Mouse (Mus musculus) adrenal gland, adult 2 months (tissue): Measurements from ENCODE around the gene Gm11077. TPM values are rescaled to one million over a fixed set of nuclear protein-coding genes. Genes with fewer than 3 reads are reported as not detected.
A peak's percentile ranks its signal among the peaks of the same experiment; 100 is the strongest.

ENCODE experiments used
- DNase-seq: peaks from one replicate; pipeline ENCODE4 v3.0.0; 2021
- long read RNA-seq: library from polyadenylated mRNA; stranded (forward); transcript quantifications from one replicate; pipeline ENCODE4 v2.0.0, GENCODE M21; 2021
- polyA plus RNA-seq: library from polyadenylated mRNA; depleted of rRNA; stranded (reverse); fragments of >200 nt; gene quantifications from 2 replicates; pipeline ENCODE4 v1.2.3, GENCODE M21; 2012; rRNA removed
- total RNA-seq, 2 experiments: library from RNA; stranded (reverse); gene quantifications; 2 replicates each; pipeline ENCODE4 v1.2.3; 2021

Gene Gm11077
- not detected for total RNA-seq
- polyA plus RNA-seq, result not detected in 2 replicates
- long read RNA-seq, result 0 reads

DNA sequence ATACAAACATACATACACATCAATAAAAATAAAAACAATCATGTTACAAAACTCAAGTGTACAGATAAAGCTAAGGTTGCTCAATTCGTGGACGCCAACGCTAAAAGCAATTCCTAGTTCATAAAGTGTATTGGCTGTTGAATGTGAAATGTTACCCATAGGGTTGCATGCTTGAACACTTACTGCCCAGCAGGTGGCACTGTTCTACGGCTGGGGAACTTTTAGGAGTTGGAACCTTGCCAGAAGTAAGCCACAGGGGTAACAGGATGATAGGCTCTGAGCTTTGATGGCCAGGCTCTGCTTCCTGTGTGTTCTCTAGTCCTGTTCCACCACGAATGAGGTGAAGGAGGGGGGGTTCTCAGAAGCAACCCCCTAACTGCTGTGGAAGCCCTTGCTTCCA is at the start of gene Gm11077:
Gm11077 (plus strand) TSS at position 13 of the 400 bp plus-strand sequence.
- DNase-seq, result no peak

DNA sequence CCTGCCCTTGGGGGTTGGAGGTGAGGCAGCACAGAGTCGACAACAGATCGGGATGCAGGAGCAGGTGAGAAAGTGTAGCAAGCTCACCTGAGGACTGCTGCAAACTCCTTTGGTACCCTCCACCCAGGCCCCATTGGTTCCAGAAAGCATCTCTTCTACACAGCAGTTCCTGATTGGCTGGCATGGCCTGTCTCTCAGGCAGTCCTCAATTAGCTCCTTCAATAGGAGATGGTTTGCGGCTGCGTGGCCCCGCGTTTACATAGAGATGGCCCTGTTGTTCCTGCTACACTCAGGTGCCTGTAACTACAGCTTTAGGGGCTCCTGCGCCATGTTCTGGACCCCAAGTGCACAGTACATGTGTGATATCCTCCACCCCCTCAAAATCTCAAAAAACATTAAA is 48.4 kb upstream of the Gm11077 start:
- no peak for DNase-seq

DNA sequence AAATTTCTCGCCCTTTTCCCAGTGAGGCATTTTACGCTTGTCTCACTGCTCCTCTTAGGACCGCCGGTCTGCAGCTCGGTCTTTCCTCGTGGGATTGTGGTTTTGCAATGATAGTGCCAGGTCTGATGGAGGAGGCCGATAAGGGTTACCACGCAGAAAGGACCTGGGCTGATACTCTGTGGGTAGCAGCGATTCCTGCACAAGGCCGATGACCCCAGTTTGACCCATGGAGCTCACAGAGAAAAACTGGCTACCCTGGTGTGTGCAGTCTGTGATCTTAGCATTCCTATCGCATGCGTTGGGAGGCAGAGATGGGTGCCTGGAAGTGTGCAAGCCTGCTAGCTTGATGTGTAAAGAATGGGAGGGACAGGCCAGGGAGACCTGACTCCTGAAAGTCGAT is 46.3 kb upstream of the Gm11077 start:
- DNase-seq, result no peak

- DNase-seq, result no peak
Observed at GRCm38 (mm10) chr6:140684403-140684802, 44.7 kb upstream of the Gm11077 start.

GRCm38 (mm10) chr6:140689617-140690404 is 39.3 kb upstream of the Gm11077 start:
- DNase-seq, result no peak

- DNase-seq, result no peak
Observed at GRCm38 (mm10) chr6:140692160-140692559, 36.9 kb upstream of the Gm11077 start.

GRCm38 (mm10) chr6:140696192-140696879 is 32.7 kb upstream of the Gm11077 start:
- DNase-seq, result no peak

DNA sequence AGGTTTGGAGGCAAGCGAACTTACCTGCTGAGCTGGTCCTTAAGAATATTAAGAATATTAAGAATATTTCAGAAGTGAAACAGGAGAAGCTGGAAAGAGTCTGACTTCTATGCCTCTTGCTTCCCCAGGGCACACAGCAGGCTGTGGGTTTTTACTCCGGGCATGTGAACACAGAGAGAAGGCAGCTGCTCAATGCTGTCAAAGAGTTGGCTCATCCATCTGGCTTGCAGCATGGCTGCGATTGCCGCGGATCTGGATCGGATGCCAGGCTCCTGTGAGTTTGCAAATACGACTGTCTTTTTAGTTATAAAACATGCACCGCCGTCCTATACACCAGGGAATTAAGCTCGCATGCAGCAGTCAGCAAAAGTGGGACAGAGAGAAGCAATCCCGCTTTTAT is 31.1 kb upstream of the Gm11077 start:
- DNase-seq, result peak; percentile 31

DNA sequence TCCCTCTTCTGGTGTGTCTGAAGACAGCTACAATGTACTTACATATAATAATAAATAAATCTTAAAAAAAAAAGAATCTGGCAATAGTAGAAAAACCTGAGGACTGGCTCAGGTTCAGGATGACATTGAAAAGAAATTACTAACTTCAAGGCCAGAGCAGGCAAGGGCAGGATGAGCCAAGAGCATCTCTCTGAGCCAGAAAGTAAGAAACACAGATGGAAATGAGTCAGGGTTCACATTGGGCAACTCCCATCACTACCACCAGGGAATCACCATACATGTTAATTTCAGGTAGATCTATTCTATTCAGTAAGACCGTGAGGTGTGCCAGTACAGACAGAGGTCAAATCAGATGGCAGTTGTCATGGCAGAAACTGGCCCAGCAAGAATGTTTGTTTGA is 30.5 kb upstream of the Gm11077 start:
- DNase-seq, result peak; percentile 34

- DNase-seq, result no peak
Observed at GRCm38 (mm10) chr6:140701259-140701658, 27.8 kb upstream of the Gm11077 start.

GRCm38 (mm10) chr6:140705132-140705531 is 24.0 kb upstream of the Gm11077 start:
- DNase-seq, result no peak

GRCm38 (mm10) chr6:140706056-140706455 is 23.0 kb upstream of the Gm11077 start:
- no peak for DNase-seq

GRCm38 (mm10) chr6:140708059-140708458 is 21.0 kb upstream of the Gm11077 start:
- no peak for DNase-seq

DNA sequence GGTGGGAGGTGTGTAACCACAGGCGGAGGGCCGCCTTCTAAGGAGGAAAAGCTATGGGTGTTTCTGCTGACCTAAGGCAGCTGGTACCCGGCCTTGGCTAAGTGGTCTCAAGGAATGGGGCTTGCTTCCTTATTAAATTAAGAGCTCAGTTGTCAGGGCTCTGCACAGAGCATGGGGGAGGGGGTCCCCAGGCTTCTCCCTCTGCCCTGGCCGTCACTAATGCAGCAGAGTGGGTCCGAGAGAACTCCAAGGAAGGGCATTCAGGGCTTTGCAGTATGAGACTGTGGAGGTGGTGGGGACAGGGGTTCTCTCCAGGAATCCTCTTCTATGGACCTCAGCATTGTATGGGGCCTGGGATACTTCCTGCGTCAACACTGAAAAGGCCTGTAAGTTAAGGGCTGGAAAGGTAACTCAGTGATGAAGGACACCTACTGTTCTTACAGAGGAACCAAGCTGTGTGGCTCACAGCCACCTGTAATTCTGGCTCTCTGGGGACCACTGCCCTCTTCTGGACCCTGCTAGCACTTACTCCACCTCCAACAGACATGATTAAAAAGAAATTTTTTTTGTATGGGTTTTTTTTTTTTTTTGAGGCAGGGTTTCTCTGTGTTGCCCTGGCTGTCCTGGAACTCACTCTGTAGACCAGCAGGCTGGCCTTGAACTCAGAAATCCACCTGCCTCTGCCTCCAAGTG is 19.5 kb upstream of the Gm11077 start:
- DNase-seq, result no peak

DNA sequence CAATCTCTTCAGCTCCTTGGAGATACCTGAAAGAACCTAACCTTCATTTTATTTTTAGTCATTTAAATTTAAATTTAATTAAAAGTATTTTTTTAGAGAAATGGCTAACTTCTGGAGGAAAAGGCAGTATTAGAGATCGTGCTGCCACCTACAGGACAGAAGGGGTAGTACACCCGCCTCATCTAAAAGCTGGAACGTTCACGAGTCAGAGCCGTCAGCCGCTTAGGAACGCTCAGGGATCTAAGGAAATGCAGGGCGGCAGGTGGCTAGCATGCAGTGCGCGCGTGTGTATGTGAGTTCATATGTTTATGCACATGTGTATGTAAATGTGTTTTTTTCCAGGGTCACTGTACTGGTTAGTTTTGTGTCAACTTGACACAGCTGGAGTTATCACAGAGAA is 16.3 kb upstream of the Gm11077 start:
- peak; percentile 50 for DNase-seq

DNA sequence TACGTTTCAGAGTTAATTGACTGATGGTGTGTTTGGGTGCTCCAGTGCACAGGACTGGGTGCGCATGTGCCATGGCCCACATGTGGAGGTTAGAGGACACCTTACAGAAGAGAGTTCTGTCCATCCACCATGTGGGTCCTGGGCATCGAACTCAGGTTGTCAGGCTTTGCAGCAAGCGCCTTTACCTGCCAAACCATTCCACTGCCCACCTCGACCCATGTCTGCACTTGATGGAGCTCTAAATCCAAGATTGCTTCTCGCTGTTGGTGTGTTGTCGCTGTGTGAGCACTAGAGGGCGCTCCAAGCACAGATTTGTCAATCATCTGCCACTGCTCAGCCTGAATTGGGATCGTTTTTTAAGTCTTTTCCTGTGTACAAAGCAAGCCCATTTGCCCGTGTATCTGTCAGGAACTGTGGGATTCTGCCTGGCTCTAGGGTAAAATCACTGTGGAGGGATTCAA is 14.1 kb upstream of the Gm11077 start:
- DNase-seq, result peak; percentile 58

GRCm38 (mm10) chr6:140722058-140722457 is 7.0 kb upstream of the Gm11077 start:
- no peak for DNase-seq

DNA sequence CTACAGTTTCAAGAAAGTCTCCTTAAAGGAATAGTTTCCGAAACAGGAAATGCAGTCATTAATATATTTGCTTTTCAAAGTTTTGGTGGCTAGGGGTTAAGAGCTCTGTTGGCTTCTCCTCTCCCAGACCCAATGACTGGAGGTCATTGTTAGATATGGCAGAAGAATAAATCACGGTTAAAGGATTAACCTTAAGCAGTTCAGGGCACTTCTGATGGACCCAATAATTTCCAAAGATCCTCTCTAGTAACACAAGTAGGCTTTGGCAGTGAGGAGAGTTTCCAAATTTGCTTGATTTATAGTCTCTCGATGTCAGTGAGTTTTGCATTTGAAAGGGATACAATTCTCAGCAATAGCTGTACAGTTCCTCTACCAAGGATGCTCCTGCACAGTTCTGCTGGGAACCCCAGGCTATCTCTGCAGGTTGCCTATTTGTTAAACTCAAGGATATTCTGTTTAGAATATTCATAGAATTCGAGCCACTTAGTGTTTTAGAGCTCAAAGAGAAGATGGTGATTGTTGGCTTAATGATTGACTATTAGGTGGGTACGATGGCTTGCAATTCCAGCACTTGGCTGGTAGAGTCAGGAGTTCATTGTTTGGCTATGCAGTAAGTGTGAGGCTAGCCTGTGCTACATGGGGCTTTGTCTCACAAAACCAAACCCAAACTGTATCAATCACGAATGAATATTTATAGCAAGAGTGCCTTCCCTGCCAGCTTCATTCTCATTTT is 1.8 kb downstream of the Gm11077 start:
- DNase-seq, result no peak

- DNase-seq, result no peak
Observed at GRCm38 (mm10) chr6:140731402-140731730, 2.3 kb downstream of the Gm11077 start.

DNA sequence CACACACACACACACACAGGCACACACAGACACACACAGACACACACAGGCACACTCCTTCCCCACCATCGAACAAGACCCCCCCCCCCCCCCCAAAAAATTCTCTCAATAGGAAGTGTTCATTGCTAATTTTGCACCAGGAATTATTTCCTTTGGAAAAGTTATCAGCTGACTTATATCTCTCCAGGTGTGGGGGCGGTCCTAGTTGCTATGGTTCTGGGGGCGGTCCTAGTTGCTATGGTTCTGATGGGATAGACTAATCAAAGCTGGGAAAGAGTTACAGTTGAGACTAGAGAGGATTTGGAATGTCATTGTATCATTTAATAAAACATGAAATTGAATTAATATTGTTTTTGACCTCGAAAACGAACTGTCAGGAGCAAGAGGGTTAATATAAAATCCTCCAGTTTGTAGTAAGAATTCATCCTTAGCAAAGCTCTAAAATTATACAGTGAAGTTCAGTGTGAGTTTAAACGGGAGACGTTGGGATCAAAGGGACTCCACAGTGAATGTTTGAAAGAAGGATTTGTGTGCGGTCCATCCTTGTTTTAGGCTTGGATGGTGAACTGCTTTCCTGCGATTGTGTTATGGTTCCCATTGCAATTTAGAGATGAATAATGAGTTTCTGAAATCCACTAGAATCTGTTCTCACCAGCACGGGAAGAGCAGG is 4.0 kb downstream of the Gm11077 start:
- no peak for DNase-seq

- peak; percentile 28 for DNase-seq
Observed at GRCm38 (mm10) chr6:140733641-140733986, 4.5 kb downstream of the Gm11077 start.

DNA sequence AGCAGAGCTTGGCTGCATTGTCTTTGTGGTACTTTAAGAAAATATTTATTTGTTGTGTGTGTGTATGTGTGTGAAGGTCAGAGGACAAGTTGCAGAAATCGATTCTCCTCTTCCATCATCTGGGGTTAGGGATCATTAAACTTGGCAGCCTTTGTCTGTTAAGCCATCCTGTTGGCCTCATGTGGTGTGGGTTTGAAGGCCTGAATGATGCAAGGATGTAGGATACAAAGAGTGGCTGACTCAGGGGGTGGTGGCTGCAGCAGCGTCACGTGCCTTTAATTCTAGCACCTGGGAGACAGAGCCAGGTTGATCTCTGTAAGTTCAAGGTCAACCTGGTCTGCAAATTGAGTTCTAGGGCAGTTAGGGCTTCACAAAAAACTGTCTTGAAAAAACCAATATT is 16.5 kb downstream of the Gm11077 start:
- DNase-seq, result peak; percentile 29
